Mouse (Mus musculus) ES-E14 (cell line): Measurements from ENCODE around the gene Plscr3.

Experiments used
- CHD2 ChIP-seq: IDR thresholded peaks from 2 replicates; pipeline ENCODE4 v1.6.1; 2014; ENCODE audit warnings: mild to moderate bottlenecking, low read depth, low read length, inconsistent platforms
- ZC3H11A ChIP-seq: IDR thresholded peaks from 2 replicates; pipeline ENCODE4 v1.6.1; 2012; ENCODE audit warnings: low read depth, mild to moderate bottlenecking, inconsistent platforms, low read length, borderline replicate concordance

GRCm38 (mm10) chr11:69797924-69798323, 48.3 kb upstream of the Plscr3 start:
- TF ChIP-seq CHD2 (no peak), ZC3H11A (no peak)
